Mouse (Mus musculus): ENCODE measurements around the gene Serp2.
A peak's percentile ranks its signal among the peaks of the same experiment; 100 is the strongest.

DNA sequence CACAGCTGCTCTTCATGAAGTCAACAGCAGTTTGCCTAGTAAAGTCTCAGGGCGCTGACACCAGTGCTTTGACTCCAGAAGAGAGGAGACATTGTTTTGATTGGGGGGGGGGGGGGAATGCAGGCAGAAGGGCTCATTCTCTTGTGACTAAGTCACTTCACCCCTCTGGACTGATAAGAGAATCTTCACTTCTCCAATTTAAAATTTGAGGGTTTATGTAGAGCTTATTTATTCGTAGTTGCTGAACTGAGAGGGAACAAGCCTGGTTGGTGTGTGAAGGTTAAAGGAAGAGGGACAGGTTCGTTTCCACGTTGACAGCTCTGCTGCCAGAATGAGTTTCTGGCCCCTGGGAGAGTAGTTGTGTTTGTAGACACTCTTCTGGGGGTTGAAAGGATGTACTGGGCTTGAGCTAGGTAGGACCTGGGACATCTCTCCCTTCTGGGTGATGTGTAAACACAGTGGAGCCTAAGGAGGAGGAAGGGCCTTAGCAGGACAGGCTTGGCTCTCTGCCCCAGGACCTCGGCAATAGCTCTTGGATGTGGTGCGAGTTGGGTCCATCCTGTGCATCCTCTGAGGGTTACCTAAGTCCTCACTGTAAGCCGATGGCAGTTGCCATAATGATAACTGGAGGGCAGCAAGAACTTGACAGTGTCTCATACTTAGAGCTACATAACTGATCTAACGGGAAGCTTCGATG lies 48.7 kb downstream of the Serp2 start:
- peak; percentile 17 for TF ChIP-seq POLR2A (IDR thresholded peaks at IDR 0.05; ENCODE audit: insufficient read depth, low read length)
- no peak for TF ChIP-seq EP300 (IDR thresholded peaks at IDR 0.05; ENCODE audit: insufficient read depth, low read depth, low read length)
- no peak for TF ChIP-seq CTCF (IDR thresholded peaks at IDR 0.05; ENCODE audit: low read depth, low read length)
